Mouse (Mus musculus) liver, embryonic 14.5 days (tissue): ENCODE data around the gene Snx10.

ENCODE experiments used
- CTCF ChIP-seq: IDR thresholded peaks from 2 replicates; pipeline ENCODE4 v1.5.1; 2016; ENCODE audit warnings: antibody characterized with exemption, low read depth, control low read depth
- EP300 ChIP-seq: IDR thresholded peaks from 2 replicates; pipeline ENCODE4 v1.6.1; 2016; ENCODE audit warnings: antibody characterized with exemption, low read depth

GRCm38 (mm10) chr6:51483861-51484260 lies 39.8 kb upstream of the Snx10 start:
- TF ChIP-seq CTCF: no peak
- no peak for TF ChIP-seq EP300
